ENCODE assay signal across 8 mouse cellular contexts in the genomic region with DNA sequence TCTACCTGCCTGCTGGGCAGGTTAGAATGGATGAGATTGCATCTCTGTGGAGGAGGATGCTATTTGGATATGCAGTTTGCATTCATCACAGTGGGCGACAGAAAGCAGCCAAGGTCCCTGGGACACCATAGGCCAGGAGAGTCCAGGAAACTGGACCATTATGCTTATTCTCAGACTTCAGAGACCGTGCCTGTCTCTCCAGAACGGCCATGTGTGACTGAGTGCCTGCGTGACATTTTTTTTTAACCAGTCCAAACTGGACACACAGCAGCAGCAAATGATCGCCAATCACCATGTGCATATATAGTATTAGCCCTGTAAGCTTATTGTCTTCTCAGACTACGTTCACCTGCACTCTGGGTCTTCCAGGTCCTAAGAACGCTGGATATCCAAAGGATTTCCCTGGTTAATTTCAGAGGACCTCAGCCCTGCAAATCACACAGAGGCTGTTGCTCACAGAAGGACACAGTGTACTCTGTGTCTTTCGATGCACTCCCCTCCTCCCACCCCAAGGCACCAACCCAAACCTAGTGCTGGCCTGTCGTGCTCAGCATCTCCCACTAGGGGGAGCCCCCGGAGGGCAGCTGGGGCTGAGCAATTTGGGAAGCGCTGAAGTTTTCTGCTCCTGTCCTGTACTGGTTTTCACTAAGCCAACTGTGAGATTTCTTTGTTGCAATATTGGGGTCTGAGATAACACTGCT.
DNase-seq lines count a peak whose midpoint lies in the region; ATAC-seq lines count a peak whose summit lies in the region.

No protein-coding gene starts in this region.

- H3K4me3 ChIP-seq in midbrain, embryonic 10.5 days, result 0 out of 2 replicates have a peak overlapping the region, but pooled peaks have one; percentile 23

- H3K36me3 ChIP-seq in midbrain, embryonic 10.5 days, result 0 out of 2 replicates have a peak, but pooled peaks cover 4% of the 10 kb centered on the region

- DNase-seq in ZHBTc4 (ENCODE audit: low read depth, low spot score), result peak; percentile 85
- DNase-seq in cerebellum, postnatal 36 days, result peak; percentile 68 to 70
- peak; percentile 93 for DNase-seq in gastrocnemius, postnatal 10 days
- peak; percentile 76 for DNase-seq in hindlimb bud, embryonic 11.5 days (ENCODE audit: extremely low spot score, low read depth, low spot score)
- peak; percentile 78 to 86 for DNase-seq in left cerebral cortex, adult 8-10 months (ENCODE audit: low spot score in 2 of 2)
- DNase-seq in midbrain, embryonic 10.5 days (ENCODE audit: low spot score), result peak; percentile 86
- DNase-seq in skeletal muscle tissue, adult 2 months (ENCODE audit: low read depth, low spot score), result peak; percentile 86

- H3K4me1 ChIP-seq in midbrain, embryonic 10.5 days, result peaks cover 39% of the 10 kb centered on the region

- peak overlapping the region; percentile 83 for H3K27ac ChIP-seq in midbrain, embryonic 10.5 days (replicated peaks)

- no peaks in the 10 kb centered on the region for H3K27me3 ChIP-seq in midbrain, embryonic 10.5 days (ENCODE audit: low read depth, poor library complexity, severe bottlenecking)

- 47% methylated on average over 11 of the region's 11 CpGs for WGBS in midbrain, embryonic 10.5 days

- no peaks in the 10 kb centered on the region for H3K9me3 ChIP-seq in midbrain, embryonic 10.5 days (replicated peaks)

- no peak for ATAC-seq in activated CD4-positive, CD25-positive, alpha-beta regulatory T cell, adult 4 months
